Mouse (Mus musculus): ENCODE results near the gene Capn7.

GRCm38 (mm10) chr14:31399271-31399670 lies 62.8 kb downstream of the Capn7 start:
- TF ChIP-seq CTCF (IDR thresholded peaks at IDR 0.05; ENCODE audit: borderline replicate concordance, insufficient read depth, low read depth, low read length) (no peak), POLR2A (IDR thresholded peaks at IDR 0.05; ENCODE audit: borderline replicate concordance, insufficient read depth, low read length) (no peak)
